Mouse (Mus musculus) kidney, postnatal 4 days (tissue): ENCODE results near the gene Atf2.
"Not testable (repeated sequence)": the region's sequence is repeated elsewhere in the genome, so short reads cannot be mapped to it uniquely, and the experiment has no call there.

Source experiments
- DNase-seq, 2 experiments: peaks; one replicate each; pipeline ENCODE4 v3.0.0; 2021; ENCODE audit warnings: mixed read lengths in 2 of 2

The Atf2 gene

GRCm38 (mm10) chr2:73877891-73878290, 14.5 kb downstream of the Atf2 start:
- DNase-seq, result no peak

GRCm38 (mm10) chr2:73867764-73868487, 24.5 kb downstream of the Atf2 start:
- peak; percentile 45 to 46 for DNase-seq

GRCm38 (mm10) chr2:73860046-73860624, 32.3 kb downstream of the Atf2 start:
- DNase-seq, result no peak

- no peak for DNase-seq
Measured at GRCm38 (mm10) chr2:73857352-73857751, 35.1 kb downstream of the Atf2 start.

GRCm38 (mm10) chr2:73856246-73856645, 36.2 kb downstream of the Atf2 start:
- no peak for DNase-seq

- DNase-seq, result no peak
Measured at GRCm38 (mm10) chr2:73834406-73835015, 57.9 kb downstream of the Atf2 start.

GRCm38 (mm10) chr2:73833284-73833683, 59.2 kb downstream of the Atf2 start:
- DNase-seq, result no peak

- DNase-seq, result no peak
Measured at GRCm38 (mm10) chr2:73818742-73819141, 73.7 kb downstream of the Atf2 start.

- DNase-seq, result peak in 1 of 2 experiments; percentile 14
Measured at GRCm38 (mm10) chr2:73807609-73808008, 84.8 kb downstream of the Atf2 start.

- DNase-seq, result not testable (repeated sequence)
Measured at GRCm38 (mm10) chr2:73800127-73800526, 92.3 kb downstream of the Atf2 start.

- DNase-seq, result no peak
Measured at GRCm38 (mm10) chr2:73798786-73799185, 93.7 kb downstream of the Atf2 start.

- no peak for DNase-seq
Measured at GRCm38 (mm10) chr2:73798136-73798535, 94.3 kb downstream of the Atf2 start.

GRCm38 (mm10) chr2:73791846-73792630, 100.4 kb downstream of the Atf2 start:
- DNase-seq, result peak; percentile 37 to 47

GRCm38 (mm10) chr2:73790332-73790731, 102.1 kb downstream of the Atf2 start:
- no peak for DNase-seq

- no peak for DNase-seq
Measured at GRCm38 (mm10) chr2:73788395-73788794, 104.0 kb downstream of the Atf2 start.

GRCm38 (mm10) chr2:73782371-73782905, 110.0 kb downstream of the Atf2 start:
- no peak for DNase-seq

- DNase-seq, result no peak
Measured at GRCm38 (mm10) chr2:73780321-73781010, 112.0 kb downstream of the Atf2 start.

GRCm38 (mm10) chr2:73779796-73780195, 112.6 kb downstream of the Atf2 start:
- no peak for DNase-seq

GRCm38 (mm10) chr2:73779016-73779595, 113.3 kb downstream of the Atf2 start:
- no peak for DNase-seq

GRCm38 (mm10) chr2:73776936-73777335, 115.5 kb downstream of the Atf2 start:
- no peak for DNase-seq

- no peak for DNase-seq
Measured at GRCm38 (mm10) chr2:73775683-73776310, 116.6 kb downstream of the Atf2 start.
